Mouse (Mus musculus): ENCODE measurements around the gene Sh3d21. TPM values are rescaled to one million over a fixed set of nuclear protein-coding genes. Genes with fewer than 3 reads are reported as not detected.

Sh3d21 gene
- polyA plus RNA-seq, 1 experiment from 2014 or later, result 1.1 TPM

DNA sequence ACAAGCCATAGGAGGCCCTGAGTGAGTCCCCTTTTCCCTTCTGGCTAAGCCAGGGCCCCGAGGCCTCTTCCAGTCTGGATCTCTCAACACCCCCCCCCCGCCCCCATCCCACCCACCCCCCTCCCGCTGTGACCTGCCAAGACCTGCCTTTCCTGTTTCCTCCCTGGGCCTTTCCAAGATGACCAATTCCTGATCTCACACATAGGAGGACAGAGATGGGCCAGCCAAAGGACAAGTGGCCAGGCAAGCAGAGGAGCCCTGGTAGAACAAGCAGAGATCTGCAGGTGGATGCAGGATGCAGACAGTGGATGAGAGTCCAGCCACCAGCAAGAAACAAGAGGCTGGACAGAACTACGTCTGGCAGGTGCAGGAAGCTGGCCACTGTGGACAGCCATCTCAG lies 17.9 kb downstream of the Sh3d21 start:
- H3K27ac ChIP-seq (ENCODE audit: low read depth, low read length), result no peak overlapping the region
- no peak overlapping the region for H3K4me2 ChIP-seq (ENCODE audit: low read length)
- no peak for DNase-seq (ENCODE audit: low spot score)
- H3K36me3 ChIP-seq (ENCODE audit: control insufficient read depth, insufficient read depth, low read length), result peaks cover 1% of the 10 kb centered on the region; the same call in 1 of the 2 replicates
- no peak for ATAC-seq
- no peak overlapping the region for H3K9ac ChIP-seq (ENCODE audit: low read length)
- H3K27me3 ChIP-seq (replicated peaks; ENCODE audit: control insufficient read depth, insufficient read depth, low read length), result peaks cover 32% of the 10 kb centered on the region
- H3K4me1 ChIP-seq (ENCODE audit: control insufficient read depth, insufficient read depth, low read length), result peaks cover 12% of the 10 kb centered on the region
- no peaks in the 10 kb centered on the region for H3K9me3 ChIP-seq (replicated peaks; ENCODE audit: control insufficient read depth, low read length)
- H3K4me3 ChIP-seq (ENCODE audit: low read depth, low read length), result no peak overlapping the region
- WGBS, result 49% methylated on average over 4 of the region's 4 CpGs

- 93% methylated on average over 5 of the region's 5 CpGs for WGBS
- ATAC-seq (no peak), DNase-seq (ENCODE audit: low spot score) (no peak)
- H3K36me3 ChIP-seq (ENCODE audit: control insufficient read depth, insufficient read depth, low read length), result peaks cover 44% of the 10 kb centered on the region
- no peaks in the 10 kb centered on the region for H3K4me1 ChIP-seq (ENCODE audit: control insufficient read depth, insufficient read depth, low read length)
- no peak overlapping the region for H3K27ac ChIP-seq (ENCODE audit: low read depth, low read length)
- H3K4me3 ChIP-seq (ENCODE audit: low read depth, low read length), result no peak overlapping the region
- H3K9me3 ChIP-seq (replicated peaks; ENCODE audit: control insufficient read depth, low read length), result no peaks in the 10 kb centered on the region
- no peak overlapping the region for H3K4me2 ChIP-seq (ENCODE audit: low read length)
- no peak overlapping the region for H3K9ac ChIP-seq (ENCODE audit: low read length)
- no peaks in the 10 kb centered on the region for H3K27me3 ChIP-seq (replicated peaks; ENCODE audit: control insufficient read depth, insufficient read depth, low read length)
Observed at GRCm38 (mm10) chr4:126141021-126141420, 22.3 kb downstream of the Sh3d21 start.

DNA sequence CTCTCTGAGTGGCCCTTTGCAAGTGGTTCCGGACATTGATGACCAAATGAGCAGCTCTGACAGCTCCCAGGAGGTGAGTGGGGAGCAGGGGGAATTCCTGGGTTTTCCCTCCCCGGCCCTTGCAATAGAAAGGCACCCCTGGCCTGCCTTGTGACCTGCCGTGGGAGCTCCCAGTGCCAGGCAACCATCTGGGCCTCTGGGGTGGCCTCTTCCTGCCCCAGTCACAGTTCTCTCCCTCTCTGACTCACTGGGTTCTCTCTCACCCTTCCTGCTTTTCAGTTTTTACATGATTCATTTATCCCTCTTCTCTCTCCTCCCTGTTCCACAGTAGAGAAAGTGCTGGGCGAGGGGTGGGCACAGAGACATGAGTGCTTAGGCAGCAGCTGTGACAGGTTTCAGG lies 25.5 kb downstream of the Sh3d21 start:
- no peak overlapping the region for H3K9ac ChIP-seq (ENCODE audit: low read length)
- no peaks in the 10 kb centered on the region for H3K4me1 ChIP-seq (ENCODE audit: control insufficient read depth, insufficient read depth, low read length)
- 78% methylated on average over 4 of the region's 4 CpGs for WGBS
- H3K27me3 ChIP-seq (replicated peaks; ENCODE audit: control insufficient read depth, insufficient read depth, low read length), result no peaks in the 10 kb centered on the region
- H3K4me3 ChIP-seq (ENCODE audit: low read depth, low read length), result no peak overlapping the region
- H3K9me3 ChIP-seq (replicated peaks; ENCODE audit: control insufficient read depth, low read length), result no peaks in the 10 kb centered on the region
- ATAC-seq (no peak), DNase-seq (ENCODE audit: low spot score) (no peak)
- H3K27ac ChIP-seq (ENCODE audit: low read depth, low read length), result no peak overlapping the region
- peaks cover 62% of the 10 kb centered on the region for H3K36me3 ChIP-seq (ENCODE audit: control insufficient read depth, insufficient read depth, low read length)
- H3K4me2 ChIP-seq (ENCODE audit: low read length), result no peak overlapping the region

GRCm38 (mm10) chr4:126134639-126135038 lies 28.7 kb downstream of the Sh3d21 start:
- Histone ChIP-seq H3K9ac (ENCODE audit: low read length) (no peak overlapping the region), H3K27me3 (replicated peaks; ENCODE audit: control insufficient read depth, insufficient read depth, low read length) (no peaks in the 10 kb centered on the region), H3K4me1 (ENCODE audit: control insufficient read depth, insufficient read depth, low read length) (peaks cover 4% of the 10 kb centered on the region), H3K9me3 (replicated peaks; ENCODE audit: control insufficient read depth, low read length) (no peaks in the 10 kb centered on the region), H3K36me3 (ENCODE audit: control insufficient read depth, insufficient read depth, low read length) (peaks cover 64% of the 10 kb centered on the region), H3K27ac (ENCODE audit: low read depth, low read length) (no peak overlapping the region), H3K4me3 (ENCODE audit: low read depth, low read length) (no peak overlapping the region), H3K4me2 (ENCODE audit: low read length) (no peak overlapping the region)
- no peak for ATAC-seq
- no peak for DNase-seq (ENCODE audit: low spot score)
- WGBS, result 90% methylated on average over 4 of the region's 4 CpGs

- H3K27me3 ChIP-seq (replicated peaks; ENCODE audit: control insufficient read depth, insufficient read depth, low read length), result no peaks in the 10 kb centered on the region
- peaks cover 64% of the 10 kb centered on the region for H3K36me3 ChIP-seq (ENCODE audit: control insufficient read depth, insufficient read depth, low read length)
- H3K27ac ChIP-seq (ENCODE audit: low read depth, low read length), result no peak overlapping the region
- H3K9ac ChIP-seq (ENCODE audit: low read length), result no peak overlapping the region
- no peaks in the 10 kb centered on the region for H3K9me3 ChIP-seq (replicated peaks; ENCODE audit: control insufficient read depth, low read length)
- ATAC-seq (no peak), DNase-seq (ENCODE audit: low spot score) (no peak)
- 92% methylated on average over 4 of the region's 4 CpGs for WGBS
- H3K4me2 ChIP-seq (ENCODE audit: low read length), result no peak overlapping the region
- H3K4me1 ChIP-seq (ENCODE audit: control insufficient read depth, insufficient read depth, low read length), result peaks cover 4% of the 10 kb centered on the region
- no peak overlapping the region for H3K4me3 ChIP-seq (ENCODE audit: low read depth, low read length)
Observed at GRCm38 (mm10) chr4:126134236-126134635, 29.1 kb downstream of the Sh3d21 start.

DNA sequence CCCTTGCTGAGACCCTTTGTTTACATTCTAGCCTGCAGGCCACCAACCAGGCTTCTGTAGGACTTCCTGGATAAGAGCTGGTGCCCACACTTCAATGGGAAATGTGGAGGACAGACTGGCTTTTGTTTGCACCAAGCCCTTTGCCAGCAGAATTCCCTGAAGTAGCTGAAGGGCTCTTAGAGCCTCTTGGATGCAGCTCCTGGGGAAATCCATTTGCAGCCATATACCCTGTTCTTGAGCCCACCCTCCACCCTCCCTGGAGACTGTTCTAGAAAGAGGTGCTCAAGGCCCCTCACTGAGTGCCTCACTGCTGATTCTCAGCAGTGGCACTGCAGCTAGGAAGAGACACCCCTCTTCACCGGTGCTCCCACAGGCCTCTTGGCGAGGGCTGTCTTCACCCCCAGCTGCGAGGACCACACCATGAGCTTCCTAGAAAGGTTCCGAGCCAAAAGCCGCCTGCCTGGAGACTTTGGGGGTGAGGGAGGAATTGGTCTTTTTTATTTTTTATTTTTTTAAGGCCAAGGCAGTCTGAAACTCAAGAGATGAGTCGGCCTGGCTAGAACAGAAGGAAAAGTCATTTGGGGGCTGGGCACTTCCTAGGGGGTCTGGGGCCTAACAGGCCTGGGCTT lies 30.5 kb downstream of the Sh3d21 start:
- no peak overlapping the region for H3K4me2 ChIP-seq (ENCODE audit: low read length)
- peaks cover 4% of the 10 kb centered on the region for H3K4me1 ChIP-seq (ENCODE audit: control insufficient read depth, insufficient read depth, low read length)
- no peak overlapping the region for H3K9ac ChIP-seq (ENCODE audit: low read length)

GRCm38 (mm10) chr4:126131290-126132121 lies 31.8 kb downstream of the Sh3d21 start:
- H3K4me3 ChIP-seq (ENCODE audit: low read depth, low read length), result no peak overlapping the region
- H3K4me1 ChIP-seq (ENCODE audit: control insufficient read depth, insufficient read depth, low read length), result peaks cover 4% of the 10 kb centered on the region
- peak; percentile 62; the same call in 1 of the 2 replicates for ATAC-seq
- no peak overlapping the region for H3K9ac ChIP-seq (ENCODE audit: low read length)
- peak overlapping the region; percentile 56; the same call in 1 of the 2 replicates for H3K27ac ChIP-seq (ENCODE audit: low read depth, low read length)
- 59% methylated on average over 10 of the region's 10 CpGs for WGBS
- peak; percentile 77 for DNase-seq (ENCODE audit: low spot score)
- no peaks in the 10 kb centered on the region for H3K27me3 ChIP-seq (replicated peaks; ENCODE audit: control insufficient read depth, insufficient read depth, low read length)
- H3K36me3 ChIP-seq (ENCODE audit: control insufficient read depth, insufficient read depth, low read length), result peaks cover 56% of the 10 kb centered on the region
- H3K4me2 ChIP-seq (ENCODE audit: low read length), result no peak overlapping the region
- no peaks in the 10 kb centered on the region for H3K9me3 ChIP-seq (replicated peaks; ENCODE audit: control insufficient read depth, low read length)

More for the DNA sequence above, 30.5 kb downstream of the Sh3d21 start:
- Histone ChIP-seq H3K9me3 (replicated peaks; ENCODE audit: control insufficient read depth, low read length) (no peaks in the 10 kb centered on the region), H3K36me3 (ENCODE audit: control insufficient read depth, insufficient read depth, low read length) (peaks cover 63% of the 10 kb centered on the region), H3K27me3 (replicated peaks; ENCODE audit: control insufficient read depth, insufficient read depth, low read length) (no peaks in the 10 kb centered on the region), H3K27ac (ENCODE audit: low read depth, low read length) (no peak overlapping the region), H3K4me3 (ENCODE audit: low read depth, low read length) (no peak overlapping the region)
- no peak for ATAC-seq
- DNase-seq (ENCODE audit: low spot score), result no peak
- WGBS, result 84% methylated on average over 6 of the region's 6 CpGs

DNA sequence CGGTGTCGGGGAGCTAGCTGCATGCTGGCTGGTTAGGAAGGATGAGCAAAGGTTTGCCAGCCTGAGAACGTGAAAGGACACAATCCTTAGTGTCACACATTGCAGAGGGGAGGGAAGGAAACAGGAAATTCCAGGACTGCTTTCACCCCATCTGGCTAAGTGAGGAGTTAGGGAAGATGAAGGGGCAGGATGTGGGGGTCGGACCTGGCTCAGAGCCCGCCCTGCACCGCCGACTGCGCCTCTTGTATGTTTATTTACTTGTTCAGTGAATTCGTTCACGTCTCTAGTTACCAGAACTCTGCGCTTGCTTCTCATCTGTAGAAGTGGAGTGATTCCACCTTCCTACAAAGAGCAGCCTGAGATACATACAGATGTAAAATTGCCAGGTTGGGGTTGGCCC lies 32.8 kb downstream of the Sh3d21 start:
- no peak overlapping the region for H3K4me3 ChIP-seq (ENCODE audit: low read depth, low read length)
- H3K27me3 ChIP-seq (replicated peaks; ENCODE audit: control insufficient read depth, insufficient read depth, low read length), result no peaks in the 10 kb centered on the region
- no peak overlapping the region for H3K27ac ChIP-seq (ENCODE audit: low read depth, low read length)
- H3K4me1 ChIP-seq (ENCODE audit: control insufficient read depth, insufficient read depth, low read length), result peaks cover 4% of the 10 kb centered on the region
- no peak overlapping the region for H3K4me2 ChIP-seq (ENCODE audit: low read length)
- DNase-seq (ENCODE audit: low spot score) (no peak), ATAC-seq (no peak)
- H3K9me3 ChIP-seq (replicated peaks; ENCODE audit: control insufficient read depth, low read length), result no peaks in the 10 kb centered on the region
- WGBS, result 84% methylated on average over 11 of the region's 11 CpGs
- H3K9ac ChIP-seq (ENCODE audit: low read length), result no peak overlapping the region
- peaks cover 57% of the 10 kb centered on the region for H3K36me3 ChIP-seq (ENCODE audit: control insufficient read depth, insufficient read depth, low read length)

Measured in forebrain, embryonic 14.5 days (tissue).